Mouse (Mus musculus) megakaryocyte, embryonic 14.5 days (primary cell): ENCODE measurements at regions not wholly inside any gene's neighbourhood (a gene's known extent, or its start where the extent isn't known, plus 50 kb on each side); places are given as distances from the start of the nearest gene placed in this dataset.

Source experiments
- FLI1 ChIP-seq: IDR thresholded peaks from 2 replicates; pipeline ENCODE4 v1.6.1; 2012; ENCODE audit warnings: low read length, inconsistent platforms, mixed read lengths
- GATA1 ChIP-seq: IDR thresholded peaks from 3 replicates; pipeline ENCODE4 v1.6.1; 2012; ENCODE audit warnings: mixed read lengths, low read length, inconsistent platforms, borderline replicate concordance

DNA sequence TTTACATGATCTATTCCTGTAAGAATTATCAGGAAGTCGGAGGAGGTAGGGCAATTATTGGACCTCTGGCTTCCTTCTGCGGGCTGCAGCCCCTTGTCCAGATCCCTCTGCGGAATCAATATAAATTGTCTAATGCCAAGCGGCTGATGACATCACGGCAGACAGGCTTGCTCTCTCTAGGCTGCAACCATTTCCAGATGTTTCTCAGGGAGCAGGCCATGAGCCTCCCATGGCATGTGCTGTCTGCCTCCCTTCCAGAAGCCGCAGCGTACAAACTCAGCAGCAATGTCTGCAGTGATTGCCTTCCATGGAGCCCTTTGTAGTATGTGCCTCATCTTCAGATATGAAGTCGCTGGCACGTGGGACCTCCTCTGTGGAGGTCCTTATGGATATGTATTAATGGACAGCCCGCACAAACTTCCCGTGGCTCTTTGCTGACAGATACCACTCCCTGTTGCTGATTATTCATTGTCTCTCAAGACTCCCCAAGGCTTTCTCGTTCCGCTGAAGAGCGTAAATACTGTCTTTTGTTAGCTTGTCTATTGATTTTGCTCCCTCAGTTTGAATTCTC, 72.4 kb upstream of the Stmnd1 start:
- TF ChIP-seq FLI1, result no peak
- no peak for TF ChIP-seq GATA1
